Mouse (Mus musculus): ENCODE data around the gene Ddx27.

Ddx27 gene

DNA sequence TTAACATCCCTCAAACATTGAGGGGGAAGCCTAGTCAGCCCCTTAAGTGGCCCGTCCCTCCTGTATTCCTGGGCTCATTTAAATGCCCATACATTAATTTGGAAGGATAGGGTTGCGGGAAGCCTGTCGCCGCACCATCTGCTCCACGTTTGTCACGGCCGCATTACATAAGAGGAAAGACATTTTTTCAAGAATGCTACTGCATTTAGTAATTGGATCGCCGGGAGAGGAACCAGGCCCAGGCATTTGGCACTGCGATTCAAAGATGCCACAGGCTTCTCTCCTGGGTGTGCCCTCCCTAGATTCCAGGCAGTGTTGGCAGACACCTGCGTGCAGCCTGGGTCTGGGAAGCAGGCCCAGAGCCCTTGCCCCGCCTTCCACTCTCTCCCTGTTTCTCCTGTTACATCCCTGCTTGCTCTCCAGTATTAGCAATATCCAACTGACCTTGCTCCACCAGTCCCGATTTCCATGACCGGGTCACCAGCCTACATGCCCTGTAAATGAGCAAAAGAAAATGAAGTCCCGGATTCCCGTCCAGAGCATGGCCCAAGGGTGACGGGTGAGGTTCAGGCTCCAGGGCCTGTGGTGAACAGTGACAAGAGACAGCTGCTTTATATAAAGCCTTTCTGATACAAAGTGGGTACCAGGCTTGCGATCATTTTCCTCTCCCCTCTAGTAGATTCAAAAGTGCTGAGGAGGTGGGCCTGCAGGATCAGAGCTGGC is 64.7 kb downstream of the Ddx27 start:
- in situ Hi-C loops (cut with MboI; ENCODE audit: low sequenced_read_pairs), result no loop called here

DNA sequence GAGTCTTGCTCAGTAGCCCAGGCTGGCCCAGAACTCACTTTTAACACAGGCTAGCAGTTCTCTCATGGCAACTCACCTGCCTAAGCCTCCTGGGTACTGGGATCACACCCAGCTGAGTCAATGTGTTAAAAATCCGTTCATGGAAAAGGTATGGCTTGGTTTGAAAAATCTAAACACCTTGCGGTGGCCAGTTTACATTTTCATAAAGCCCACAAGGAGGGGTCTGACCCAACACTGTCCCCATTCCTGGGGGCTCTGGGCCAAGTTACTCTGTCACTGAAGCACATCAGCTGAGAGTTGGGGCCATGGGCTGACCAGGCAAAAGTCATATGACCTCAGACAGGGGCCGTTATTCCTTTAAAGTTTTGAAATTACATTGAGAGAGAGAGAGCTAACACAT is 65.4 kb downstream of the Ddx27 start:
- in situ Hi-C loops (cut with MboI; ENCODE audit: low sequenced_read_pairs), result no loop called here

DNA sequence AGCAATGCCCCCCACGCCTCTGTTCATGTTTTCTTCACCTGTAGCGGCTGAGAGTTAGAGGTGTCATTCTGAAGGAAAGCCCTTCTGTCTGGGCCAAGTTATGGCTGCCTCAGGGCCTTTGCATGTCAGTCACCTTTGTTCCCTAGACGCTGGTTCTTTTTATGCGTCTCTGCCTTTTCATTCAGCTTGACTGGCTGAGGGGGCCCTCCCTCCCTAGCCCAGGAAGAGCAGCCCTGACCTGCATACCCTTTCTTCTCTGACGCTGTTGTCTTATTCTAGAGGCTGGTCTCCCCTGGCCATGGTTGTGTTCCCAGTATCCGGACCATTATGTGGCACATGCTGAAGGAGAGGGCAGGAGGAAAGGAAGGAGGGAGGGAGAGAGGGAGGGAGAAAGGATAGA is 66.1 kb downstream of the Ddx27 start:
- in situ Hi-C loops (cut with MboI; ENCODE audit: low sequenced_read_pairs), result no loop called here

DNA sequence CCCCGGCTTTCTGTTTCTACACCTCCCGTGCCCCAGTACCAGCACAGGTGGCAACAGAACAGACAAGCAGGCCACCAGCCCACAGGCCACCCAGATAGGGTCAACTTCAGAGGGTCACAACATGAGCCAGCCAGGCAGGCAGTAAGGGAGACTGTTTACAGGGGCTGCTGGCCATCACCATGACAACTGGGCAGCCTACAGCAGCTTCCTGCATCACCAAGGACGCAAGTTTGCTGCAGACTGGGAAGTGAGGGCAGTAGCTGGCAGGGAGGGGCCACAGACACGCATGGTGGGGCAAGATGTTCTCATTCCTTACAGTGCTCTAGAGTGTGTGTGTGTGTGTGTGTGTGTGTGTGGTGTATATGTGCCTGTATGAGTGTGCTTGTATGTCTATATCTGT is 66.6 kb downstream of the Ddx27 start:
- in situ Hi-C loops (cut with MboI; ENCODE audit: low sequenced_read_pairs), result no loop called here

All from CH12F3 (cell line).